ENCODE assay signal across 8 mouse cellular contexts in genomic region chr3:65905281-65906169, GRCm38 (mm10). TPM values are rescaled to one million over a fixed set of nuclear protein-coding genes. Genes with fewer than 3 reads are reported as not detected.
A peak's percentile ranks its signal among the peaks of the same experiment; 100 is the strongest.
DNase-seq lines count a peak whose midpoint lies in the region; ATAC-seq and TF ChIP-seq lines count a peak whose summit lies in the region.

No protein-coding gene starts in this region.

- H3K9ac ChIP-seq in forebrain, embryonic 14.5 days (ENCODE audit: low read length) = no peak overlapping the region
- no peak overlapping the region for H3K9ac ChIP-seq in forebrain, embryonic 13.5 days

- TF ChIP-seq POLR2A in spleen, adult 2 months (IDR thresholded peaks at IDR 0.05; ENCODE audit: low read depth, low read length) = no peak
- no peak for TF ChIP-seq POLR2A in small intestine, adult 2 months (IDR thresholded peaks at IDR 0.05; ENCODE audit: low read depth, low read length)

- no peaks in the 10 kb centered on the region for H3K9me3 ChIP-seq in forebrain, embryonic 14.5 days (replicated peaks; ENCODE audit: control insufficient read depth, low read length)
- no peaks in the 10 kb centered on the region for H3K9me3 ChIP-seq in forebrain, embryonic 13.5 days (replicated peaks)
- H3K9me3 ChIP-seq in limb, embryonic 10.5 days (replicated peaks) = no peaks in the 10 kb centered on the region

- H3K36me3 ChIP-seq in forebrain, embryonic 14.5 days (ENCODE audit: control insufficient read depth, insufficient read depth, low read length) = no peaks in the 10 kb centered on the region
- no peaks in the 10 kb centered on the region for H3K36me3 ChIP-seq in forebrain, embryonic 13.5 days (ENCODE audit: poor library complexity, severe bottlenecking)
- no peaks in the 10 kb centered on the region for H3K36me3 ChIP-seq in spleen, adult 2 months (ENCODE audit: control insufficient read depth, insufficient read depth, low read length)
- H3K36me3 ChIP-seq in limb, embryonic 10.5 days = no peaks in the 10 kb centered on the region
- no peaks in the 10 kb centered on the region for H3K36me3 ChIP-seq in small intestine, adult 2 months (ENCODE audit: control insufficient read depth, insufficient read depth, low read length)

- 51% methylated on average over 7 of the region's 7 CpGs for WGBS in forebrain, embryonic 14.5 days
- 53% methylated on average over 7 of the region's 7 CpGs for WGBS in forebrain, embryonic 13.5 days
- WGBS in spleen, adult 2 months = 23% methylated on average over 7 of the region's 7 CpGs
- WGBS in limb, embryonic 10.5 days = 53% methylated on average over 7 of the region's 7 CpGs
- 43% methylated on average over 7 of the region's 7 CpGs for WGBS in small intestine, adult 2 months

- ATAC-seq in forebrain, embryonic 14.5 days = no peak
- ATAC-seq in forebrain, embryonic 13.5 days = no peak

- no peak overlapping the region for H3K4me2 ChIP-seq in forebrain, embryonic 14.5 days (ENCODE audit: low read length)
- H3K4me2 ChIP-seq in forebrain, embryonic 13.5 days = no peak overlapping the region

- no peak overlapping the region for H3K27ac ChIP-seq in forebrain, embryonic 14.5 days (ENCODE audit: low read depth, low read length)
- no peak overlapping the region for H3K27ac ChIP-seq in forebrain, embryonic 13.5 days
- H3K27ac ChIP-seq in spleen, adult 2 months (ENCODE audit: insufficient read depth, low read length) = peak overlapping the region; percentile 41
- peak overlapping the region; percentile 58; the same call in 1 of the 2 replicates for H3K27ac ChIP-seq in limb, embryonic 10.5 days
- peak overlapping the region; percentile 1; the same call in 1 of the 2 replicates for H3K27ac ChIP-seq in small intestine, adult 2 months (ENCODE audit: insufficient read depth, low read depth, low read length)

- no peak overlapping the region for H3K4me3 ChIP-seq in forebrain, embryonic 14.5 days (ENCODE audit: low read depth, low read length)
- H3K4me3 ChIP-seq in forebrain, embryonic 13.5 days = no peak overlapping the region
- no peak overlapping the region for H3K4me3 ChIP-seq in spleen, adult 2 months (ENCODE audit: extremely low read depth, insufficient read depth, insufficient read length)
- H3K4me3 ChIP-seq in limb, embryonic 10.5 days = no peak overlapping the region
- H3K4me3 ChIP-seq in small intestine, adult 2 months (ENCODE audit: low read depth, low read length) = no peak overlapping the region

- no peaks in the 10 kb centered on the region for H3K4me1 ChIP-seq in forebrain, embryonic 14.5 days (ENCODE audit: control insufficient read depth, insufficient read depth, low read length)
- H3K4me1 ChIP-seq in forebrain, embryonic 13.5 days = no peaks in the 10 kb centered on the region
- H3K4me1 ChIP-seq in spleen, adult 2 months (ENCODE audit: control insufficient read depth, insufficient read depth, insufficient read length) = no peaks in the 10 kb centered on the region
- H3K4me1 ChIP-seq in limb, embryonic 10.5 days = peaks cover 17% of the 10 kb centered on the region
- H3K4me1 ChIP-seq in small intestine, adult 2 months (ENCODE audit: control insufficient read depth, insufficient read depth, insufficient read length, low read length) = no peaks in the 10 kb centered on the region

- DNase-seq in forebrain, embryonic 14.5 days (ENCODE audit: low spot score) = peak; percentile 6
- no peak for DNase-seq in spleen, adult 2 months (ENCODE audit: low read depth in 1 of 2, low spot score in 2 of 2)
- DNase-seq in spleen, postnatal 36 days (ENCODE audit: low spot score in 2 of 2) = no peak
- no peak for DNase-seq in limb, embryonic 10.5 days (ENCODE audit: low spot score)
- DNase-seq in testis, postnatal 14 days (ENCODE audit: low spot score) = no peak
- no peak for DNase-seq in kidney, postnatal 36 days

- H3K27me3 ChIP-seq in forebrain, embryonic 14.5 days (replicated peaks; ENCODE audit: control insufficient read depth, insufficient read depth, low read length) = no peaks in the 10 kb centered on the region
- no peaks in the 10 kb centered on the region for H3K27me3 ChIP-seq in forebrain, embryonic 13.5 days
- no peaks in the 10 kb centered on the region for H3K27me3 ChIP-seq in spleen, adult 2 months (ENCODE audit: control insufficient read depth, insufficient read depth, low read length)
- H3K27me3 ChIP-seq in limb, embryonic 10.5 days (ENCODE audit: low read depth, poor library complexity, severe bottlenecking) = no peaks in the 10 kb centered on the region
- H3K27me3 ChIP-seq in small intestine, adult 2 months (ENCODE audit: control insufficient read depth, insufficient read depth, low read length) = no peaks in the 10 kb centered on the region

- TF ChIP-seq CTCF in spleen, adult 2 months (IDR thresholded peaks at IDR 0.05; ENCODE audit: extremely low read depth, insufficient read depth, insufficient read length, insufficient replicate concordance) = no peak
- TF ChIP-seq CTCF in small intestine, adult 2 months (IDR thresholded peaks at IDR 0.05; ENCODE audit: extremely low read depth, insufficient read length, insufficient replicate concordance, low read depth, low read length) = no peak

RNA-seq across cellular contexts. Expression of gene Ccnl1, which starts 52.5 kb away (rescaled TPM):
- polyA plus RNA-seq in forebrain, embryonic 14.5 days (2014; fragmentation: Nextera tagmentation; extraction: Ambion mirVana) = 76.6 and 84.4 TPM in 2 replicates
- 86.3 and 95.3 TPM in 2 replicates for polyA plus RNA-seq in forebrain, embryonic 13.5 days (2015; fragmentation: Nextera tagmentation; extraction: Ambion mirVana)
- 52.5 and 95.8 TPM in 2 replicates for polyA plus RNA-seq in spleen, adult 2 months (2012; rRNA removed)
- polyA plus RNA-seq in limb, embryonic 10.5 days (2016; fragmentation: Nextera tagmentation; extraction: Ambion mirVana) = 93.2 and 115 TPM in 2 replicates
- 46.7 and 64.3 TPM in 2 replicates for polyA plus RNA-seq in small intestine, adult 2 months (2012; rRNA removed)

Comparison
In these comparisons a context has a peak if more than half of its experiments do, and no peak if none do; other contexts are left out.
1. H3K27ac ChIP-seq: peak in spleen, adult 2 months (single experiment), limb, embryonic 10.5 days (single experiment) and small intestine, adult 2 months (single experiment); none in forebrain, embryonic 14.5 days (single experiment) and forebrain, embryonic 13.5 days (single experiment).